Mouse (Mus musculus) brain, embryonic 14.5 days (tissue): ENCODE results near the gene Pacsin1. TPM values are rescaled to one million over a fixed set of nuclear protein-coding genes. Genes with fewer than 3 reads are reported as not detected.

ENCODE experiments used
- DNase-seq: peaks from one replicate; pipeline ENCODE4 v3.0.0-alpha.2; 2011; ENCODE audit warnings: low read depth
- CTCF ChIP-seq: fragments of 200-500 bp; IDR thresholded peaks from 2 replicates; pipeline ENCODE4 v1.5.1; 2012; ENCODE audit warnings: inconsistent platforms, mild to moderate bottlenecking, moderate library complexity, borderline replicate concordance; ENCODE audit not compliant: insufficient read depth, insufficient read length; ENCODE audit errors: extremely low read depth
- POLR2A ChIP-seq: fragments of 200-500 bp; IDR thresholded peaks from 2 replicates; pipeline ENCODE4 v1.6.1; 2012; ENCODE audit warnings: mild to moderate bottlenecking, inconsistent platforms, borderline replicate concordance; ENCODE audit not compliant: poor library complexity, insufficient read depth, insufficient read length, severe bottlenecking; ENCODE audit errors: extremely low read depth
- polyA plus RNA-seq: library from polyadenylated mRNA; depleted of rRNA; stranded (reverse); fragments of >200 nt; gene quantifications from 2 replicates; pipeline ENCODE4 v1.2.3, GENCODE M21; 2012

Pacsin1 gene
- polyA plus RNA-seq, 1 experiment: 27.8 TPM

DNA sequence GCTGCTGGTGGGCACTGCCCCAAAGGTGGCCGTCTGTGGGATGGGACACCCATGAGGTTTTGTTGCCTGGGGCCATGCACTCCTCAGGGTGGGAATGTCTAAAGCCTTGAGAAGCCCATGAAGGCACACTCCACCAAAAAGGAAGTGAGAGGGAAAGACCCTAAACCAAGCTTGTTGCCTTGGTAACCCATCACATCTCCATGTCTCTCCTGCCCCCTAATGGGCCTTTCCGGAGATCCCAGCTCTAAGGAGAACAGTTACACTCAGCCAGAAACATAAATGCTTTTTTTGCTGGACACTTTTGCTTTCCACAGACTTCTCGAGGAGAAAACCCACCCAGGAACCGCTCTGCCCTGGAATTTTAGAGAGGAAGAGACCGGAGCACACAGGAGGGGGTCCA, 62.9 kb downstream of the Pacsin1 start:
- TF ChIP-seq POLR2A (no peak), CTCF (peak; percentile 32; the same call in 1 of the 2 replicates)

DNA sequence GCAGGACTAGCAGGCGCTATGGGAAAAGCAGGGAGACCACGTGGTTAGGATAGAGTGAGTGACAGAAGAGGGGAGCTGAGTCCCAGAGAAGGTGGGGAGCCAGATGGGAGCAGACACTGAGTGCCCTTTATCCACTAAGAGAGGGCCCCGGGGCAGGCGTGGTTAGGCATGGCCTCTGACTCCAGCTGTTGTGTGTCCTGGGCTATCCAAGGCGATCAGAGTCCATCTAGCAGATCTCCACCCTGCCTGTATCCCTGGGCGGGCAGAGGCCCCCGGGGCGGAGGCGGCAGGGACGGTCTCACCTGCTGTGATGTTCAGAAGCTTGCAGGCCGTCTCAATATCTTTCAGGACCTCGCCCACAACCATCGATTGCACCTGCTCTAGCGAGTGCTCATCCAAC, 64.4 kb downstream of the Pacsin1 start:
- TF ChIP-seq CTCF (no peak), POLR2A (no peak)
- DNase-seq: no peak

More for the DNA sequence above, 62.9 kb downstream of the Pacsin1 start:
- peak; percentile 64 for DNase-seq

GRCm38 (mm10) chr17:27720326-27720725, 65.0 kb downstream of the Pacsin1 start:
- DNase-seq: no peak
- TF ChIP-seq POLR2A (no peak), CTCF (no peak)

DNA sequence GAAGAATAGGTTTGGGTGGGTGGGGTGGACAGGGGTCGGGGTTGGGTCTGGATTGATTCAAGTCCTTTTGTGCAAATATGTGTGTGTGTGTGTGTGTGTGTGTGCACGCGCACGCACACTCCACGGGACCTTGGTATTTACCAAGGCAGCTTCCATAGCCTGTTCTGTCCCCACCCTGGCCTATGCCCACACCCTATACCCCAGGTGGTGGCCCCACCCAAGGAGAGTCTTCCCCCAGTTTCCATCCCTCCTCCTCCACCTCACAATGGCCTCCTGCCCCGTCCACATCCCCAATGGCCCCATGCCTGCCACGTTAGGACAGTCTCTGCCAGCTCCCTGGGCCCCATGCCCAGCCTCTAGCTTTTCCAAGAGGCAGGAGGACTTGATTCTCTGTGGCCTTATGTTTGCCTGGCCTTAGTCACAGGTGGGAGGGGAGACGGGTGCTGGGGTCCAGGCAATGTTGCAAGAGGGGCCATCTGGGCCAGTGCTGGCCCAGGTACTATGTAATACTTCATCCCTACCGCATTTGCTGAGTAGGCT, 65.9 kb downstream of the Pacsin1 start:
- TF ChIP-seq POLR2A: no peak
- no peak for TF ChIP-seq CTCF
- DNase-seq: peak; percentile 52

DNA sequence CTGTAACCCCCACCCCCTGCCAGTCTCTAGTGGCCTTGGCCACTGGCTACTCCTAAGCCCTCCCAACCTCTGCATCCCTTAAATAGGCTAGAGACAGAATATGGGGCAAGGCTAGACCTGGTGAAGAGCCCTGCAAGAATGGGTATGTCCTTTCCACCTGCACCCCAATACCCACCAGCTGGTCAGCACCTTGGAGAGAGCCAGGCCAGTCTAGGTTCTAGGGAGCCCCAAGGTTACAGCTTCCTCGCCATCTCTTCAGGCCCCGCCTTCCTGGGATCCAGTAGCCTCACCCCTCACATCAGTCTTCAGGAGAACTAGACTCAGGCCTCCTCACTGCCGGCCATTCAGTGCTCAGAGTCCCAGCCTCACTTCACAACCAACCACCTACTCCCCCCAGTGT, 69.0 kb downstream of the Pacsin1 start:
- no peak for DNase-seq
- no peak for TF ChIP-seq POLR2A

DNA sequence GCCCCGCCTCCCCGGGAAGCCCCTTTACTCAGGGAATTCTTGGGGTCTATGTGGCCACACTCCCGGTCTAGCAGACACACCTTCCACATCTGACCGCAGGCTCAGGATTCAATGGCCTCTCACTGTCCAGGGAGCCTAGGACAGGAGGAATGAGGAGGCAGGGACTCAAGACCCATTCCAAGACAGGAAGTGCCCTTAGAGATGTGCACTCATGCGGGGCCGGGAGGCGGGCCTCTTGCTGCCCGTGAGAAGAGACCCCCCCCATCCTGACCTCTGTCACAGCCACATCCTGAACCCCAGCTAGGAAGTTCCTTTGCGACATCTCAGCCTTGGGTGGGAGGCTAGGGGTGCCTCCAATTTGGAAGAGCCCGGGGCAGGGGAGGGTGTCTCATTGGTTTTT, 69.7 kb downstream of the Pacsin1 start:
- no peak for TF ChIP-seq CTCF
- TF ChIP-seq POLR2A: no peak
- DNase-seq: no peak

- TF ChIP-seq POLR2A (no peak), CTCF (no peak)
- DNase-seq: peak; percentile 15
These were observed 70.1 kb downstream of the Pacsin1 start for GRCm38 (mm10) chr17:27725412-27725811.

GRCm38 (mm10) chr17:27726527-27726926, 71.2 kb downstream of the Pacsin1 start:
- DNase-seq: no peak
- TF ChIP-seq CTCF (no peak), POLR2A (no peak)

DNA sequence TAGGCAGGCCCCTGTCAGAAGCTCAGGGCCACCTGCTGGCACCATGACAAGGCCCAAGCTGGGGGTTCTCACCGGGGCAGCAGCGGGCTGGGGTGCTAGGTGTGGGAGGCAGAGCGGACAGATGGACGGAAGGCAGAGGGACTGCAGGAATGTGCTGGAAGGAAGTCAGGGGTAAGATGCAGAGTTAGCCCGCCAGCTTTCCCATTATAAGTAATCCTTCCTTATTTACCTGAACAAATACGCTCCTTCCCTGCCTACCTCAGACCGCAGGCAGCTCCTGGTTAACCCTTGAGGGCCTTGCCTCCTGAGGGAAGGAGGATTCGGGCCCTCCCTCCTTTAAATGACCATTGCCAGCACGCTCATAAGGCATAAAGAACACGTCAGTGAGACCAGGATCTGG, 73.5 kb downstream of the Pacsin1 start, which contains the start of gene Spdef:
Gene Spdef, minus strand, starts transcription at position 186 of the 400 bp plus-strand sequence.
- DNase-seq: no peak
- TF ChIP-seq POLR2A (no peak), CTCF (no peak)

DNA sequence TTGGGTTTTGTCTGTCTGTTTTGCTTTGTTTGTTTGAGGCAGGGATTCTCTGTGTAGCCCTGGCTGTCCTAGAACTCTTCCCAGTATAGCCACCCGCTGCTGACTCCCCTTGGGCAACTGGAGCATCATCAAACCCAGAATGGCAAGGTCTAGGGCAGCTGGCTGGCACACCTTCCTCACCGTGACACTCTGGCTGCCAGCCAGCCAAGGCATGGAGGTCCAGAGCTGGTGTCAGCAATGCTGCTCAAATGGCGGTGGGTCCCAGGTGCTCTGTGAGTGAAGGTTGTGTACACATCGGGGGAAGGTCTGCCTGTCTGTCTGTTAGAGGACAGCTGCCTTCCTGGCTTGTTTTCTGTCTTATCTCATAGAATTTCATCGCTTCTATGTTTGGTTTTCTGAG, 76.8 kb downstream of the Pacsin1 start:
- TF ChIP-seq CTCF (no peak), POLR2A (no peak)
- no peak for DNase-seq

DNA sequence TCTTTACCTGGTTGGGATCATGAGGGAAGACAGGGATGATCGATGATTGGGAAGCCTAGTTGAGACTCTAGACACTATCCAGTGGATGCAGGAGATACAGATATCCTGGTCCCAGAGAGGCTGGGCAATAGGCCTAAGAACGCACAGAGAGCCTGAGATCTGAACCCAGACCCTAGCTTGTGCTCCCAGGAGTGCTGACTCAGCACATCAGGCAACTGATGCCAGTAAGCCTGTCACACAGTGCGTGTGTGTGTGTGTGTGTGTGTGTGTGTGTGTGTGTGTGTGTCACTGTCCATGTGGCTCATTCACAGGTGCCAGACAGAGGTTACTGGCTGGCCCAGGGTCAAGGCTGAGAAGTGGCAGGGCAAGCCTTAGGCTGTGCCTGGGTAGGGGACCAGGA, 77.4 kb downstream of the Pacsin1 start:
- DNase-seq: no peak
- no peak for TF ChIP-seq CTCF
- TF ChIP-seq POLR2A: no peak

DNA sequence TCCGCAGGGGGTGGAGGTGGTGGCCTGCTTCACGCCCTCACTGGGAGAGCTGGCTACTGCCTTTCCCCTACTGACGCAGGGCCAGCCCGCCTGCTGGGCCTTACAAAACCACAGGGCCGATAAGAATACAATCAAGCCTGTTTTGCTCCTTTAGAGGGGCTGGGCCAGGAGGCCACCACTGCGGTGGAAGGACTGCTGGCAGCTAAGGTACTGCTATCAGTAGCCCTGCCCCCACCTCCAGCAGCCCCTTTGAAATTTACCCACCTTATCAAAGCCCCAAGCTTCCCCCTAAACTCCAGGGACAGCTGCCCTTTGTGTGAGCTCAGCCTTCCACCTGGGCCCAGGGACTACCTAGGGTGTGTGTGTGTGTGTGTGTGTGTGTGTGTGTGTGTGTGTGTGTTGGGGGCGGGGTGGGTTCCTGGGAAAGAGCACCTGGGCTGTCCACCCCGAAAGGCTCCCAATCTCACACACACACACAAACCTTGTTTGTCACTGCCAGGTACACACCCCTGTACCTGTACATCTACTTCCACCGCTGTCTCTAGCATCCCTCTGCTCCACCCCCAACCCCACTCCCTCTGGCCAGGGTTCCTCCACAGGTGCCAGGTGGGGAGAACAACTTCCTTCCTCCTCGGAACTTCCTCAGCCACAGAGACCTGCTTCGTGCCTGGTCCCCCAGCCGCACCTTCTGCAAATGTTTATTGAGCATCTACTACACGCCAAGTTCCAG, 79.2 kb downstream of the Pacsin1 start:
- DNase-seq: no peak
- TF ChIP-seq CTCF: no peak

- TF ChIP-seq POLR2A: no peak
- no peak for DNase-seq
These were observed 85.7 kb downstream of the Pacsin1 start for GRCm38 (mm10) chr17:27740961-27741360.
